Mouse (Mus musculus): Measurements from ENCODE around the gene Cmtm5. TPM values are rescaled to one million over a fixed set of nuclear protein-coding genes. Genes with fewer than 3 reads are reported as not detected.
"Not testable (repeated sequence)": the region's sequence is repeated elsewhere in the genome, so short reads cannot be mapped to it uniquely, and the experiment has no call there.

The Cmtm5 gene
- total and polyA plus RNA-seq, 2 experiments from 2014 or later = 0.34 to 8.1 TPM

- no peak within 1 kb of the TSS for H3K4me3 ChIP-seq (ENCODE audit: low read depth, low read length)
- DNase-seq (ENCODE audit: low spot score) (no peak), ATAC-seq (ENCODE audit: insufficient read depth, low read depth) (no peak)
- H3K36me3 ChIP-seq (replicated peaks; ENCODE audit: control insufficient read depth, insufficient read depth, low read length) = peaks cover 80% of the 10 kb centered on the region
- no peak within 1 kb of the TSS; the same call in 1 of the 2 replicates for H3K9ac ChIP-seq (replicated peaks; ENCODE audit: low read depth, low read length)
- no peaks in the 10 kb centered on the region for H3K9me3 ChIP-seq (replicated peaks; ENCODE audit: control insufficient read depth, low read length)
- WGBS = 23% methylated on average over 1 of the region's 1 CpGs
- no peaks in the 10 kb centered on the region for H3K27me3 ChIP-seq (ENCODE audit: control insufficient read depth, insufficient read depth, low read length)
- peak within 1 kb of the TSS; percentile 96 for H3K27ac ChIP-seq (ENCODE audit: low read depth)
- no peak for TF ChIP-seq CTCF (IDR thresholded peaks at IDR 0.05; ENCODE audit: low read depth)
- no peak for TF ChIP-seq EP300 (IDR thresholded peaks at IDR 0.05; ENCODE audit: low read depth)
- peak within 1 kb of the TSS; percentile 30; the same call in 1 of the 2 replicates for H3K4me2 ChIP-seq (ENCODE audit: low read depth, low read length)
- H3K4me1 ChIP-seq (ENCODE audit: control insufficient read depth, insufficient read depth) = 0 out of 2 replicates have a peak, but pooled peaks cover 4% of the 10 kb centered on the region
These were observed 40.6 kb downstream of the Cmtm5 start, which contains the start of gene Gm17428 for GRCm38 (mm10) chr14:54976633-54977032. Gm17428 (plus strand) TSS chr14:54976933.

- Histone ChIP-seq H3K27ac (ENCODE audit: low read depth) (peak overlapping the region; percentile 66), H3K4me3 (ENCODE audit: low read depth, low read length) (0 out of 2 replicates have a peak overlapping the region, but pooled peaks have one; percentile 7), H3K36me3 (replicated peaks; ENCODE audit: control insufficient read depth, insufficient read depth, low read length) (peaks cover 79% of the 10 kb centered on the region), H3K9ac (replicated peaks; ENCODE audit: low read depth, low read length) (peak overlapping the region; percentile 43; the same call in 1 of the 2 replicates), H3K4me1 (ENCODE audit: control insufficient read depth, insufficient read depth) (0 out of 2 replicates have a peak, but pooled peaks cover 4% of the 10 kb centered on the region), H3K4me2 (ENCODE audit: low read depth, low read length) (peak overlapping the region; percentile 30), H3K27me3 (ENCODE audit: control insufficient read depth, insufficient read depth, low read length) (no peaks in the 10 kb centered on the region), H3K9me3 (replicated peaks; ENCODE audit: control insufficient read depth, low read length) (no peaks in the 10 kb centered on the region)
- 61% methylated on average over 8 of the region's 8 CpGs for WGBS
- TF ChIP-seq CTCF (IDR thresholded peaks at IDR 0.05; ENCODE audit: low read depth) = no peak
- no peak for TF ChIP-seq EP300 (IDR thresholded peaks at IDR 0.05; ENCODE audit: low read depth)
- DNase-seq (ENCODE audit: low spot score) (no peak), ATAC-seq (ENCODE audit: insufficient read depth, low read depth) (no peak)
These were observed 42.6 kb downstream of the Cmtm5 start for GRCm38 (mm10) chr14:54978664-54979063.

GRCm38 (mm10) chr14:54981934-54982333 is 45.9 kb downstream of the Cmtm5 start:
- H3K9me3 ChIP-seq (replicated peaks; ENCODE audit: control insufficient read depth, low read length) = no peaks in the 10 kb centered on the region
- no peaks in the 10 kb centered on the region for H3K27me3 ChIP-seq (ENCODE audit: control insufficient read depth, insufficient read depth, low read length)
- DNase-seq (ENCODE audit: low spot score) (no peak), ATAC-seq (ENCODE audit: insufficient read depth, low read depth) (no peak)
- H3K9ac ChIP-seq (replicated peaks; ENCODE audit: low read depth, low read length) = peak overlapping the region; percentile 8; the same call in 1 of the 2 replicates
- H3K4me2 ChIP-seq (ENCODE audit: low read depth, low read length) = peak overlapping the region; percentile 9; the same call in 1 of the 2 replicates
- peaks cover 84% of the 10 kb centered on the region for H3K36me3 ChIP-seq (replicated peaks; ENCODE audit: control insufficient read depth, insufficient read depth, low read length)
- TF ChIP-seq EP300 (IDR thresholded peaks at IDR 0.05; ENCODE audit: low read depth) (no peak), CTCF (IDR thresholded peaks at IDR 0.05; ENCODE audit: low read depth) (no peak)
- peak overlapping the region; percentile 99 for H3K27ac ChIP-seq (ENCODE audit: low read depth)
- H3K4me3 ChIP-seq (ENCODE audit: low read depth, low read length) = no peak overlapping the region
- H3K4me1 ChIP-seq (ENCODE audit: control insufficient read depth, insufficient read depth) = 0 out of 2 replicates have a peak, but pooled peaks cover 4% of the 10 kb centered on the region
- WGBS = 59% methylated on average over 7 of the region's 7 CpGs

- H3K4me2 ChIP-seq (ENCODE audit: low read depth, low read length) = peak overlapping the region; percentile 62
- peak; percentile 71 for ATAC-seq (ENCODE audit: insufficient read depth, low read depth)
- peak overlapping the region; percentile 54 for H3K9ac ChIP-seq (replicated peaks; ENCODE audit: low read depth, low read length)
- not testable (repeated sequence) for H3K9me3 ChIP-seq (replicated peaks; ENCODE audit: control insufficient read depth, low read length); H3K4me1 ChIP-seq (ENCODE audit: control insufficient read depth, insufficient read depth); DNase-seq (ENCODE audit: low spot score); H3K27me3 ChIP-seq (ENCODE audit: control insufficient read depth, insufficient read depth, low read length)
- peaks cover 68% of the 10 kb centered on the region for H3K36me3 ChIP-seq (replicated peaks; ENCODE audit: control insufficient read depth, insufficient read depth, low read length)
- peak overlapping the region; percentile 46 for H3K4me3 ChIP-seq (ENCODE audit: low read depth, low read length)
- WGBS = 43% methylated on average over 9 of the region's 9 CpGs
- H3K27ac ChIP-seq (ENCODE audit: low read depth) = peak overlapping the region; percentile 99
- peak; percentile 29; the same call in 1 of the 2 replicates for TF ChIP-seq EP300 (IDR thresholded peaks at IDR 0.05; ENCODE audit: low read depth)
These were observed 52.4 kb downstream of the Cmtm5 start for GRCm38 (mm10) chr14:54988350-54988874.

MicroRNA genes within 50 kb of the gene (microRNA counts, 519-probe panel; counts per million panel counts)
- microRNA mmu-miR-208a (10,190 counts per million, percentile 99 among the panel's probes with 10 or more counts), microRNA mmu-miR-208b (10,521 counts per million, percentile 100 among the panel's probes with 10 or more counts)

Small RNA genes lying within 50 kb of the gene (microRNA-seq; reads per million reads assigned to microRNA genes)
- 16,327 reads per million, percentile 96 among the genes with 10 or more reads in this experiment for gene Mir208a
- 147,297 reads per million, percentile 100 among the genes with 10 or more reads in this experiment for gene Mir208b

Other genes starting within 250 kb of the Cmtm5 start
- 54.8 and 69.7 TPM in 2 replicates for gene Acin1, start 249.3 kb upstream of the Cmtm5 start, total RNA-seq (2014; rRNA removed; ENCODE audit: low replicate concordance)
- gene Acin1, start 249.3 kb upstream of the Cmtm5 start, polyA plus RNA-seq (2015; fragmentation: Nextera tagmentation; extraction: Ambion mirVana) = 56.0 and 57.5 TPM in 2 replicates
- gene Gm29776, start 237.4 kb upstream of the Cmtm5 start, total RNA-seq (2014; rRNA removed; ENCODE audit: low replicate concordance) = not detected in 2 replicates
- 0.10 and 0.11 TPM in 2 replicates for gene Gm29776, start 237.4 kb upstream of the Cmtm5 start, polyA plus RNA-seq (2015; fragmentation: Nextera tagmentation; extraction: Ambion mirVana)
- not detected in 2 replicates for gene Cebpe, start 224.1 kb upstream of the Cmtm5 start, total RNA-seq (2014; rRNA removed; ENCODE audit: low replicate concordance)
- gene Cebpe, start 224.1 kb upstream of the Cmtm5 start, polyA plus RNA-seq (2015; fragmentation: Nextera tagmentation; extraction: Ambion mirVana) = not detected in 2 replicates
- gene Slc7a8, start 154.3 kb upstream of the Cmtm5 start, total RNA-seq (2014; rRNA removed; ENCODE audit: low replicate concordance) = 3.1 and 3.2 TPM in 2 replicates
- gene Slc7a8, start 154.3 kb upstream of the Cmtm5 start, polyA plus RNA-seq (2015; fragmentation: Nextera tagmentation; extraction: Ambion mirVana) = 1.2 and 1.3 TPM in 2 replicates
- gene Rnf212b, start 122.1 kb upstream of the Cmtm5 start, total RNA-seq (2014; rRNA removed; ENCODE audit: low replicate concordance) = not detected in 2 replicates
- gene Rnf212b, start 122.1 kb upstream of the Cmtm5 start, polyA plus RNA-seq (2015; fragmentation: Nextera tagmentation; extraction: Ambion mirVana) = 0.15 TPM in 1 of 2 replicates, not detected in the other
- gene Homez, start 65.3 kb upstream of the Cmtm5 start, total RNA-seq (2014; rRNA removed; ENCODE audit: low replicate concordance) = 4.5 and 5.1 TPM in 2 replicates
- gene Homez, start 65.3 kb upstream of the Cmtm5 start, polyA plus RNA-seq (2015; fragmentation: Nextera tagmentation; extraction: Ambion mirVana) = 4.3 and 5.4 TPM in 2 replicates
- gene Ppp1r3e, start 58.7 kb upstream of the Cmtm5 start, total RNA-seq (2014; rRNA removed; ENCODE audit: low replicate concordance) = 0.08 and 1.3 TPM in 2 replicates
- gene Ppp1r3e, start 58.7 kb upstream of the Cmtm5 start, polyA plus RNA-seq (2015; fragmentation: Nextera tagmentation; extraction: Ambion mirVana) = 0.79 and 1.3 TPM in 2 replicates
- 20.6 and 31.1 TPM in 2 replicates for gene Bcl2l2, start 52.9 kb upstream of the Cmtm5 start, total RNA-seq (2014; rRNA removed; ENCODE audit: low replicate concordance)
- gene Bcl2l2, start 52.9 kb upstream of the Cmtm5 start, polyA plus RNA-seq (2015; fragmentation: Nextera tagmentation; extraction: Ambion mirVana) = 2.9 and 3.3 TPM in 2 replicates
- gene Gm20521, start 52.8 kb upstream of the Cmtm5 start, total RNA-seq (2014; rRNA removed; ENCODE audit: low replicate concordance) = not detected in 2 replicates
- 0.18 TPM in 1 of 2 replicates, not detected in the other for gene Gm20521, start 52.8 kb upstream of the Cmtm5 start, polyA plus RNA-seq (2015; fragmentation: Nextera tagmentation; extraction: Ambion mirVana)
- gene Pabpn1, start 43.8 kb upstream of the Cmtm5 start, total RNA-seq (2014; rRNA removed; ENCODE audit: low replicate concordance) = 27.6 and 44.5 TPM in 2 replicates
- 35.0 and 36.2 TPM in 2 replicates for gene Pabpn1, start 43.8 kb upstream of the Cmtm5 start, polyA plus RNA-seq (2015; fragmentation: Nextera tagmentation; extraction: Ambion mirVana)
- 46.6 and 46.8 TPM in 2 replicates for gene Slc22a17, start 23.1 kb upstream of the Cmtm5 start, total RNA-seq (2014; rRNA removed; ENCODE audit: low replicate concordance)
- gene Slc22a17, start 23.1 kb upstream of the Cmtm5 start, polyA plus RNA-seq (2015; fragmentation: Nextera tagmentation; extraction: Ambion mirVana) = 22.3 and 22.7 TPM in 2 replicates
- 12.5 and 22.2 TPM in 2 replicates for gene Efs, start 10.1 kb upstream of the Cmtm5 start, total RNA-seq (2014; rRNA removed; ENCODE audit: low replicate concordance)
- 3.9 and 4.1 TPM in 2 replicates for gene Efs, start 10.1 kb upstream of the Cmtm5 start, polyA plus RNA-seq (2015; fragmentation: Nextera tagmentation; extraction: Ambion mirVana)
- not detected in 2 replicates for gene Il25, start 3.6 kb upstream of the Cmtm5 start, total RNA-seq (2014; rRNA removed; ENCODE audit: low replicate concordance)
- 0.11 TPM in 1 of 2 replicates, not detected in the other for gene Il25, start 3.6 kb upstream of the Cmtm5 start, polyA plus RNA-seq (2015; fragmentation: Nextera tagmentation; extraction: Ambion mirVana)
- 3,860 and 3,976 TPM in 2 replicates for gene Myh6, start 30.7 kb downstream of the Cmtm5 start, total RNA-seq (2014; rRNA removed; ENCODE audit: low replicate concordance)
- 8,242 and 9,737 TPM in 2 replicates for gene Myh6, start 30.7 kb downstream of the Cmtm5 start, polyA plus RNA-seq (2015; fragmentation: Nextera tagmentation; extraction: Ambion mirVana)
- not detected in 2 replicates for gene Gm17428, start 40.7 kb downstream of the Cmtm5 start, total RNA-seq (2014; rRNA removed; ENCODE audit: low replicate concordance)
- not detected in 2 replicates for gene Gm17428, start 40.7 kb downstream of the Cmtm5 start, polyA plus RNA-seq (2015; fragmentation: Nextera tagmentation; extraction: Ambion mirVana)
- gene Myh7, start 58.4 kb downstream of the Cmtm5 start, total RNA-seq (2014; rRNA removed; ENCODE audit: low replicate concordance) = 4,273 and 4,731 TPM in 2 replicates
- gene Myh7, start 58.4 kb downstream of the Cmtm5 start, polyA plus RNA-seq (2015; fragmentation: Nextera tagmentation; extraction: Ambion mirVana) = 1,026 and 1,537 TPM in 2 replicates
- 20.2 and 50.1 TPM in 2 replicates for gene Ngdn, start 79.2 kb downstream of the Cmtm5 start, total RNA-seq (2014; rRNA removed; ENCODE audit: low replicate concordance)
- gene Ngdn, start 79.2 kb downstream of the Cmtm5 start, polyA plus RNA-seq (2015; fragmentation: Nextera tagmentation; extraction: Ambion mirVana) = 50.0 and 50.9 TPM in 2 replicates
- gene Zfhx2, start 156.1 kb downstream of the Cmtm5 start, total RNA-seq (2014; rRNA removed; ENCODE audit: low replicate concordance) = 1.8 and 1.9 TPM in 2 replicates
- gene Zfhx2, start 156.1 kb downstream of the Cmtm5 start, polyA plus RNA-seq (2015; fragmentation: Nextera tagmentation; extraction: Ambion mirVana) = 1.1 and 1.2 TPM in 2 replicates
- gene Thtpa, start 158.5 kb downstream of the Cmtm5 start, total RNA-seq (2014; rRNA removed; ENCODE audit: low replicate concordance) = 12.2 and 17.7 TPM in 2 replicates
- gene Thtpa, start 158.5 kb downstream of the Cmtm5 start, polyA plus RNA-seq (2015; fragmentation: Nextera tagmentation; extraction: Ambion mirVana) = 13.3 and 13.4 TPM in 2 replicates
- 0.93 and 3.9 TPM in 2 replicates for gene Ap1g2, start 170.3 kb downstream of the Cmtm5 start, total RNA-seq (2014; rRNA removed; ENCODE audit: low replicate concordance)
- 5.6 and 5.7 TPM in 2 replicates for gene Ap1g2, start 170.3 kb downstream of the Cmtm5 start, polyA plus RNA-seq (2015; fragmentation: Nextera tagmentation; extraction: Ambion mirVana)
- 0.15 and 0.38 TPM in 2 replicates for gene Jph4, start 180.7 kb downstream of the Cmtm5 start, total RNA-seq (2014; rRNA removed; ENCODE audit: low replicate concordance)
- 0.03 and 0.10 TPM in 2 replicates for gene Jph4, start 180.7 kb downstream of the Cmtm5 start, polyA plus RNA-seq (2015; fragmentation: Nextera tagmentation; extraction: Ambion mirVana)